Mouse (Mus musculus) frontal cortex, adult (tissue): ENCODE measurements around the gene B4galt5.

Source experiments
- ATAC-seq: cut with Nextera tagmentation; 2 replicates; pipeline ENCODE4 v1.9.2; 2017; ENCODE audit warnings: mild to moderate bottlenecking, moderate library complexity, mixed read lengths; ENCODE audit not compliant: low TSS enrichment

Gene B4galt5

GRCm38 (mm10) chr2:167303806-167304205, 45.2 kb downstream of the B4galt5 start:
- ATAC-seq, result no peak

GRCm38 (mm10) chr2:167303196-167303595, 45.8 kb downstream of the B4galt5 start:
- ATAC-seq, result no peak

- ATAC-seq, result no peak
Observed at GRCm38 (mm10) chr2:167302641-167303040, 46.3 kb downstream of the B4galt5 start.

GRCm38 (mm10) chr2:167302031-167302430, 47.0 kb downstream of the B4galt5 start:
- ATAC-seq, result no peak

GRCm38 (mm10) chr2:167301601-167302000, 47.4 kb downstream of the B4galt5 start:
- ATAC-seq, result no peak

GRCm38 (mm10) chr2:167300943-167301497, 48.0 kb downstream of the B4galt5 start:
- ATAC-seq, result no peak

- peak; percentile 53 for ATAC-seq
Observed at GRCm38 (mm10) chr2:167299861-167300667, 48.9 kb downstream of the B4galt5 start.

- peak; percentile 78 for ATAC-seq
Observed at GRCm38 (mm10) chr2:167298729-167299705, 50.0 kb downstream of the B4galt5 start.

- no peak for ATAC-seq
Observed at GRCm38 (mm10) chr2:167297985-167298384, 51.0 kb downstream of the B4galt5 start.

GRCm38 (mm10) chr2:167294926-167295325, 54.1 kb downstream of the B4galt5 start:
- ATAC-seq, result no peak

- no peak for ATAC-seq
Observed at GRCm38 (mm10) chr2:167294216-167294615, 54.8 kb downstream of the B4galt5 start.

- no peak for ATAC-seq
Observed at GRCm38 (mm10) chr2:167293289-167294085, 55.5 kb downstream of the B4galt5 start.

GRCm38 (mm10) chr2:167292854-167293253, 56.1 kb downstream of the B4galt5 start:
- no peak for ATAC-seq

- ATAC-seq, result no peak
Observed at GRCm38 (mm10) chr2:167292151-167292591, 56.8 kb downstream of the B4galt5 start.

- no peak for ATAC-seq
Observed at GRCm38 (mm10) chr2:167291656-167292055, 57.3 kb downstream of the B4galt5 start.

- no peak for ATAC-seq
Observed at GRCm38 (mm10) chr2:167281461-167281860, 67.5 kb downstream of the B4galt5 start.

GRCm38 (mm10) chr2:167280986-167281310, 68.0 kb downstream of the B4galt5 start:
- peak; percentile 23; the same call in 1 of the 2 replicates for ATAC-seq

GRCm38 (mm10) chr2:167280090-167280985, 68.6 kb downstream of the B4galt5 start:
- ATAC-seq, result peak; percentile 74

GRCm38 (mm10) chr2:167278751-167279526, 70.0 kb downstream of the B4galt5 start:
- peak; percentile 72 for ATAC-seq

GRCm38 (mm10) chr2:167278011-167278410, 71.0 kb downstream of the B4galt5 start:
- no peak for ATAC-seq
